Mouse (Mus musculus) heart, postnatal 10 days (tissue): Measurements from ENCODE around the gene Gm21887. TPM values are rescaled to one million over a fixed set of nuclear protein-coding genes. Genes with fewer than 3 reads are reported as not detected.
"Not testable (repeated sequence)": the region's sequence is repeated elsewhere in the genome, so short reads cannot be mapped to it uniquely, and the experiment has no call there.

Source experiments
- DNase-seq, 2 experiments: peaks; one replicate each; pipeline ENCODE4 v3.0.0; 2021
- intact Hi-C: fragments of 180-260 bp; cut with DNase I; formaldehyde crosslinking; loops from one replicate; pipeline ENCODE4 v1.15.1; 2025
- total RNA-seq, 2 experiments: library from RNA; stranded (reverse); gene quantifications; 2 replicates each; pipeline ENCODE4 v1.2.3; 2021

The Gm21887 gene
- total RNA-seq, 2 experiments from 2014 or later, result 58.4 to 63.1 TPM

GRCm38 (mm10) chrX:169982606-169983400, 26.7 kb upstream of the Gm21887 start:
- peak in 1 of 2 experiments; percentile 10 for DNase-seq
- intact Hi-C loops, result not testable (repeated sequence)

GRCm38 (mm10) chrX:169983401-169984165, 25.9 kb upstream of the Gm21887 start:
- intact Hi-C loops, result not testable (repeated sequence)
- DNase-seq, result peak in 1 of 2 experiments; percentile 4

- intact Hi-C loops, result not testable (repeated sequence)
- peak in 1 of 2 experiments; percentile 3 for DNase-seq
Measured at GRCm38 (mm10) chrX:169984331-169984730, 25.1 kb upstream of the Gm21887 start.

GRCm38 (mm10) chrX:169984853-169985252, 24.6 kb upstream of the Gm21887 start:
- DNase-seq, result peak; percentile 20 to 21
- intact Hi-C loops, result not testable (repeated sequence)

GRCm38 (mm10) chrX:169985796-169986195, 23.7 kb upstream of the Gm21887 start:
- intact Hi-C loops, result not testable (repeated sequence)
- DNase-seq, result peak; percentile 32 to 40

- DNase-seq, result peak; percentile 86 to 90
- intact Hi-C loops, result not testable (repeated sequence)
Measured at GRCm38 (mm10) chrX:169986519-169987367, 22.7 kb upstream of the Gm21887 start.

- DNase-seq, result peak; percentile 52 to 54
- intact Hi-C loops, result not testable (repeated sequence)
Measured at GRCm38 (mm10) chrX:169987368-169987837, 22.1 kb upstream of the Gm21887 start.

GRCm38 (mm10) chrX:169988571-169989218, 20.8 kb upstream of the Gm21887 start:
- DNase-seq, result peak; percentile 43 to 45
- intact Hi-C loops, result not testable (repeated sequence)

- peak in 1 of 2 experiments; percentile 42 for DNase-seq
- intact Hi-C loops, result not testable (repeated sequence)
Measured at GRCm38 (mm10) chrX:169989219-169989595, 20.3 kb upstream of the Gm21887 start.

- DNase-seq, result peak; percentile 77 to 88
- intact Hi-C loops, result not testable (repeated sequence)
Measured at GRCm38 (mm10) chrX:169989691-169990631, 19.5 kb upstream of the Gm21887 start.

- intact Hi-C loops, result loop anchor here (1.0 kb wide), 1 partner anchor 8 kb away; no protein-coding TSS in a partner anchor
- DNase-seq, result peak; percentile 99 to 100
Measured at GRCm38 (mm10) chrX:169991128-169991873, 18.2 kb upstream of the Gm21887 start.

- intact Hi-C loops, DNase-seq: not testable (repeated sequence)
Measured at GRCm38 (mm10) chrX:169992086-169992930, 17.2 kb upstream of the Gm21887 start.

GRCm38 (mm10) chrX:169992951-169993547, 16.4 kb upstream of the Gm21887 start:
- intact Hi-C loops, result not testable (repeated sequence)

GRCm38 (mm10) chrX:169994011-169994865, 15.2 kb upstream of the Gm21887 start:
- intact Hi-C loops, result loop anchor here (2.0 kb wide), 1 partner anchor 15 kb away; the partner anchor contains the start of gene Gm21887
- DNase-seq, result peak in 1 of 2 experiments; percentile 57

More at GRCm38 (mm10) chrX:169992951-169993547, 16.4 kb upstream of the Gm21887 start:
- not testable (repeated sequence) for DNase-seq
